Mouse (Mus musculus) liver, adult 2 months (tissue): Measurements from ENCODE around the gene Klhdc8a.

ENCODE experiments used
- CTCF ChIP-seq: fragments of 200-500 bp; IDR thresholded peaks from 2 replicates; pipeline ENCODE4 v1.5.1; 2011; ENCODE audit warnings: low read depth, low read length, control low read depth
- POLR2A ChIP-seq: fragments of 200-500 bp; IDR thresholded peaks from 2 replicates; pipeline ENCODE4 v1.6.1; 2011; ENCODE audit warnings: low read length, control low read depth; ENCODE audit not compliant: insufficient read depth; ENCODE audit errors: extremely low read depth

GRCm38 (mm10) chr1:132342518-132342917 lies 44.1 kb downstream of the Klhdc8a start:
- TF ChIP-seq CTCF (no peak), POLR2A (no peak)
